Mouse (Mus musculus): ENCODE results near the gene Ifi203. TPM values are rescaled to one million over a fixed set of nuclear protein-coding genes. Genes with fewer than 3 reads are reported as not detected.
"Not testable (repeated sequence)": the region's sequence is repeated elsewhere in the genome, so short reads cannot be mapped to it uniquely, and the experiment has no call there.

Gene Ifi203
- polyA plus RNA-seq, 1 experiment from 2014 or later: 0.68 TPM

- H3K9me3 ChIP-seq; H3K36me3 ChIP-seq (replicated peaks); H3K4me3 ChIP-seq; H3K27ac ChIP-seq; H3K9ac ChIP-seq; H3K4me2 ChIP-seq; H3K4me1 ChIP-seq; ATAC-seq (replicated peaks); H3K27me3 ChIP-seq (replicated peaks): not testable (repeated sequence)
- 93% methylated on average over 6 of the region's 6 CpGs for WGBS
Measured at GRCm38 (mm10) chr1:173878264-173878663, 64.2 kb downstream of the Ifi203 start.

GRCm38 (mm10) chr1:173877125-173877524 is 65.3 kb downstream of the Ifi203 start:
- H3K4me1 ChIP-seq; H3K4me3 ChIP-seq; H3K9me3 ChIP-seq; H3K9ac ChIP-seq; H3K4me2 ChIP-seq; ATAC-seq (replicated peaks); H3K36me3 ChIP-seq (replicated peaks); H3K27ac ChIP-seq; H3K27me3 ChIP-seq (replicated peaks): not testable (repeated sequence)
- 84% methylated on average over 1 of the region's 1 CpGs for WGBS

Other genes with a start within 250 kb of the Ifi203 start
- gene Ifi207, start 200.9 kb downstream of the Ifi203 start, polyA plus RNA-seq (2015; fragmentation: Nextera tagmentation; extraction: Ambion mirVana): 0.41 and 0.49 TPM in 2 replicates
- gene Ifi204, start 175.7 kb downstream of the Ifi203 start, polyA plus RNA-seq (2015; fragmentation: Nextera tagmentation; extraction: Ambion mirVana): 0.90 and 1.1 TPM in 2 replicates
- 0.39 and 0.70 TPM in 2 replicates for gene Ifi211, start 29.6 kb downstream of the Ifi203 start, polyA plus RNA-seq (2015; fragmentation: Nextera tagmentation; extraction: Ambion mirVana)
- gene Mndal, start 181 bp downstream of the Ifi203 start, polyA plus RNA-seq (2015; fragmentation: Nextera tagmentation; extraction: Ambion mirVana): 0.76 and 0.79 TPM in 2 replicates
- not detected in 2 replicates for gene Ifi202b, start 40.1 kb upstream of the Ifi203 start, polyA plus RNA-seq (2015; fragmentation: Nextera tagmentation; extraction: Ambion mirVana)
- 0.17 and 0.28 TPM in 2 replicates for gene Ifi205, start 89.1 kb upstream of the Ifi203 start, polyA plus RNA-seq (2015; fragmentation: Nextera tagmentation; extraction: Ambion mirVana)
- gene Olfr433, start 98.0 kb upstream of the Ifi203 start, polyA plus RNA-seq (2015; fragmentation: Nextera tagmentation; extraction: Ambion mirVana): not detected in 2 replicates
- not detected in 2 replicates for gene Olfr432, start 106.5 kb upstream of the Ifi203 start, polyA plus RNA-seq (2015; fragmentation: Nextera tagmentation; extraction: Ambion mirVana)
- not detected in 2 replicates for gene Olfr430, start 123.9 kb upstream of the Ifi203 start, polyA plus RNA-seq (2015; fragmentation: Nextera tagmentation; extraction: Ambion mirVana)
- gene Olfr429, start 141.7 kb upstream of the Ifi203 start, polyA plus RNA-seq (2015; fragmentation: Nextera tagmentation; extraction: Ambion mirVana): not detected in 2 replicates
- not detected in 2 replicates for gene Olfr427, start 154.2 kb upstream of the Ifi203 start, polyA plus RNA-seq (2015; fragmentation: Nextera tagmentation; extraction: Ambion mirVana)
- gene Olfr231, start 178.5 kb upstream of the Ifi203 start, polyA plus RNA-seq (2015; fragmentation: Nextera tagmentation; extraction: Ambion mirVana): not detected in 2 replicates
- not detected in 2 replicates for gene Olfr424, start 188.8 kb upstream of the Ifi203 start, polyA plus RNA-seq (2015; fragmentation: Nextera tagmentation; extraction: Ambion mirVana)
- not detected in 2 replicates for gene Olfr420, start 213.0 kb upstream of the Ifi203 start, polyA plus RNA-seq (2015; fragmentation: Nextera tagmentation; extraction: Ambion mirVana)
- 0.13 and 0.18 TPM in 2 replicates for gene Spta1, start 230.1 kb upstream of the Ifi203 start, polyA plus RNA-seq (2015; fragmentation: Nextera tagmentation; extraction: Ambion mirVana)

Data from midbrain, embryonic 15.5 days (tissue).